Mouse (Mus musculus) cerebellum, adult 2 months (tissue): ENCODE data around the gene Zfp296.
A peak's percentile ranks its signal among the peaks of the same experiment; 100 is the strongest.

Source experiments
- CTCF ChIP-seq: fragments of 200-500 bp; IDR thresholded peaks from 2 replicates; pipeline ENCODE4 v1.5.1; 2011; ENCODE audit warnings: low read depth, mild to moderate bottlenecking, control low read depth, low read length, moderate library complexity, borderline replicate concordance; ENCODE audit not compliant: insufficient read depth
- POLR2A ChIP-seq: fragments of 200-500 bp; IDR thresholded peaks from 2 replicates; pipeline ENCODE4 v1.6.1; 2011; ENCODE audit warnings: low read length, control low read depth, borderline replicate concordance; ENCODE audit not compliant: insufficient read depth

- TF ChIP-seq POLR2A (peak; percentile 30; the same call in 1 of the 2 replicates), CTCF (no peak)
These were observed 15.1 kb upstream of the Zfp296 start for GRCm38 (mm10) chr7:19561765-19562642.
